Mouse (Mus musculus): ENCODE measurements at regions not wholly inside any gene's neighbourhood (a gene's known extent, or its start where the extent isn't known, plus 50 kb on each side); places are given as distances from the start of the nearest gene placed in this dataset.

DNA sequence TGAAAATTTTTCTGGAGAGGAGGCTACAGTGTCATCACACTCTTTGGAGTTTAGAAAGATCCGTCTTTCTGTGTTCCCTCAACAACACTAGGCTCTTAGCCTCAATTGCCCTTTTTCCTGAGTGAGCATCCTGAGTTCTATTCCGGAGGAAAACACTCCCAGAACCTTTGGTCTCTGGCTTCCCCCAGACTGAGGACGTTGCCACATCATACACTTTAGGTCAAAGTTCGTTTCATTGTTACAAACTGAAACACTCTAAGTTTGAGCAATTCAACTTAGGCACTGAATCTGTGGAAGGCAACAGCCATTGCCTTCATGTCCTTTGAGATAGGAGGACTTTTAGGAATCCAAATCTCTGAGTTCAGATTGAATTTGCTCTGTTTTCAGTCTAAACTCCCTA is 85.0 kb downstream of the Arl4a start:
- Histone ChIP-seq H3K27me3 (replicated peaks; ENCODE audit: control insufficient read depth, insufficient read depth, low read length) (no peaks in the 10 kb centered on the region), H3K27ac (ENCODE audit: low read depth) (no peak overlapping the region), H3K9me3 (ENCODE audit: control insufficient read depth, low read length) (no peaks in the 10 kb centered on the region), H3K36me3 (ENCODE audit: control insufficient read depth, insufficient read depth, low read length) (no peaks in the 10 kb centered on the region), H3K4me2 (ENCODE audit: low read length) (no peak overlapping the region), H3K4me3 (ENCODE audit: low read depth, low read length) (no peak overlapping the region), H3K9ac (ENCODE audit: low read length) (no peak overlapping the region), H3K4me1 (replicated peaks; ENCODE audit: control insufficient read depth, insufficient read depth, low read length) (no peaks in the 10 kb centered on the region)
- no peak for ATAC-seq (replicated peaks; ENCODE audit: low FRiP score, low TSS enrichment, low read depth)
- WGBS: 63% methylated on average over 4 of the region's 4 CpGs
- DNase-seq (ENCODE audit: low spot score): no peak

DNA sequence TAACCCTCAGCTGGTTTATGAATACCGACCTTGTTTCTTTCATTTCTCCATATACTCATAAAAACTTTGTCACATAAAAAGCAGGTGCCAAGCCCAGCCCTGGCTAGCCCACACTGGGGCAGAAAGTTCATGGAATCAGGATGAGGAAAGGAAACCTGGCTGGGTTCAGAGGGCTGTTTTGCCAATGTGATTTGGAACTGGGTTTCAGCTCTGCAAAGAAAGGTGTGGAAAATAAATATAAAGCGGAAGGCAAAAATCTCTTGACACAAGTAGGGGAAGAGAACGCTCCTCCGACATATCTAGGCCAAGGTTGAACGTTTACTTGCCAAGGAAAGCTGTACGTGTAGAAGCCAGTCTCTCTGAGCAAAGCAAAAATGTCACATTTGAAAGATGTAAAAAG is 85.9 kb downstream of the Arl4a start:
- ATAC-seq (replicated peaks; ENCODE audit: low FRiP score, low TSS enrichment, low read depth): no peak
- WGBS: 86% methylated on average over 6 of the region's 6 CpGs
- no peaks in the 10 kb centered on the region for H3K9me3 ChIP-seq (ENCODE audit: control insufficient read depth, low read length)

DNA sequence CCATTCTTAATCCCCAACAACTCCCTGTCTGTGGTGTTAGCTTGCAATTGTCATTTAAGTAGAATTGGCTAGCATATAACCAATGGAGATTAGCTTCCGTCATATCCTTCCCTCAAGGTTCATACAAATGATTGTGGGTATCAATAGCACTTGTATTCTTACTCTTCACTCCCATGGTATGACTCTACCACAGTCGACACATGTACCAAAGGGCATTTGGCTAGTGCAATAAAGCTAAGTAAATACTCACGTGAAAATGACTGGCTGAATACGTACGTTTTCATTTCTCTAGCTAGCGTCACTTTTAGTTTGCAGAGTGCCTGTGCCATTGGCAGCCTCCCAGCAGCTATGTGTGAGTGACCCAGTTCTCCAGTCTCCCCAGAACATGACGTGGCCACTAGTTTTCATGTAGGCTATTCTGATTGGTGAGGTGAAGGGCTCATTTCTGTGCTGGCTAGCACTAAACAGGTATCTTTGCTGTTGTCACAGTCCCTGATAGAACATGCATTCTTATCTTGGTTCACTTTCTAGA is 87.5 kb downstream of the Arl4a start:
- Histone ChIP-seq H3K9me3 (ENCODE audit: control insufficient read depth, low read length) (no peaks in the 10 kb centered on the region), H3K36me3 (ENCODE audit: control insufficient read depth, insufficient read depth, low read length) (no peaks in the 10 kb centered on the region), H3K4me2 (ENCODE audit: low read length) (no peak overlapping the region), H3K9ac (ENCODE audit: low read length) (no peak overlapping the region), H3K27me3 (replicated peaks; ENCODE audit: control insufficient read depth, insufficient read depth, low read length) (no peaks in the 10 kb centered on the region), H3K4me1 (replicated peaks; ENCODE audit: control insufficient read depth, insufficient read depth, low read length) (no peaks in the 10 kb centered on the region), H3K4me3 (ENCODE audit: low read depth, low read length) (no peak overlapping the region), H3K27ac (ENCODE audit: low read depth) (no peak overlapping the region)
- 77% methylated on average over 7 of the region's 7 CpGs for WGBS
- DNase-seq (ENCODE audit: low spot score) (no peak), ATAC-seq (replicated peaks; ENCODE audit: low FRiP score, low TSS enrichment, low read depth) (0 out of 2 replicates have a peak, but pooled peaks have one; percentile 60)

More for the DNA sequence above, 85.9 kb downstream of the Arl4a start:
- H3K36me3 ChIP-seq (ENCODE audit: control insufficient read depth, insufficient read depth, low read length): no peaks in the 10 kb centered on the region
- no peaks in the 10 kb centered on the region for H3K4me1 ChIP-seq (replicated peaks; ENCODE audit: control insufficient read depth, insufficient read depth, low read length)
- no peak overlapping the region for H3K4me2 ChIP-seq (ENCODE audit: low read length)
- no peak overlapping the region for H3K27ac ChIP-seq (ENCODE audit: low read depth)
- no peak for DNase-seq (ENCODE audit: low spot score)
- H3K27me3 ChIP-seq (replicated peaks; ENCODE audit: control insufficient read depth, insufficient read depth, low read length): no peaks in the 10 kb centered on the region
- H3K9ac ChIP-seq (ENCODE audit: low read length): no peak overlapping the region
- no peak overlapping the region for H3K4me3 ChIP-seq (ENCODE audit: low read depth, low read length)

DNA sequence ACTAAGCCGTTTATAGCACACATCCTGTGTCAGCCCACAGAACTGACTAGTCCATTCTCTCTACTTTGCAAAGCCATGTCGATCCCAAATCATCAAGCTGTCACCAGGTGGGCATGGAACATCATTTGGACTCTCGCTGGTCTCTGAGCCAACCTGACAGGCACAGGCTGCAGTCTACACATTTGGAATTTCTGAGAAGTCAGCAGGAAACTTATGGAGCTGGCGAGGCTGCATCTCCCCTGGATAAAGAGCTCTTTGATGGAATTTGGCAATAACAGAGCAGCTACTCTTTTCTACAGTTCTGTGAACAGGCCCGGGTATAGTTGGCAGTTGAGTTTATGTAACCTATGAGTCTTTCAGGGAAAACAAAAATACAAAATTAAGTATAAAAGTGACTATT is 94.9 kb downstream of the Arl4a start:
- WGBS: 67% methylated on average over 5 of the region's 5 CpGs
- ATAC-seq (replicated peaks; ENCODE audit: low FRiP score, low TSS enrichment, low read depth): no peak

DNA sequence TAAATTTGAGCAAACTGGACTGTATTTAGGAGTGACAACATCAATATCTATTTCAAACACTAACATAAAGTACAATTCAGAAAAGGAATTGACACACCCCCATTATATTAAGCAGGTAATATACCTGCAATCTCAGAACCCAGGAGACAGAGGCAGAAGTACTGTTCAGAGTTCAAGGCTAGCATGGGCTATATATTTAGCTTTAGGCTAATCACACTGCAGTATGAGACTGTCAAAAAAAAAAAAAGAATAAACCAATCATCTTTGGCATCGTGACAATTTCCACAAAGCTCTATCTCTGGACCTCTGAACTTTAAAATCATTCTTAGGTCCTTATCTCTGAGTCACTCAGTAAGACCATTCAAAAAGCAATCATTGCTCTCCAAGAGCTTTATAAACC is 96.7 kb downstream of the Arl4a start:
- Histone ChIP-seq H3K36me3 (ENCODE audit: control insufficient read depth, insufficient read depth, low read length) (no peaks in the 10 kb centered on the region), H3K4me2 (ENCODE audit: low read length) (no peak overlapping the region), H3K9ac (ENCODE audit: low read length) (no peak overlapping the region), H3K9me3 (ENCODE audit: control insufficient read depth, low read length) (no peaks in the 10 kb centered on the region), H3K4me3 (ENCODE audit: low read depth, low read length) (no peak overlapping the region), H3K4me1 (replicated peaks; ENCODE audit: control insufficient read depth, insufficient read depth, low read length) (no peaks in the 10 kb centered on the region), H3K27me3 (replicated peaks; ENCODE audit: control insufficient read depth, insufficient read depth, low read length) (no peaks in the 10 kb centered on the region), H3K27ac (ENCODE audit: low read depth) (no peak overlapping the region)
- DNase-seq (ENCODE audit: low spot score) (no peak), ATAC-seq (replicated peaks; ENCODE audit: low FRiP score, low TSS enrichment, low read depth) (peak; percentile 70; the same call in 1 of the 2 replicates)
- WGBS: 66% methylated on average over 1 of the region's 1 CpGs

More for the DNA sequence above, 94.9 kb downstream of the Arl4a start:
- no peak for DNase-seq (ENCODE audit: low spot score)
- H3K27ac ChIP-seq (ENCODE audit: low read depth): no peak overlapping the region
- no peaks in the 10 kb centered on the region for H3K4me1 ChIP-seq (replicated peaks; ENCODE audit: control insufficient read depth, insufficient read depth, low read length)
- no peaks in the 10 kb centered on the region for H3K27me3 ChIP-seq (replicated peaks; ENCODE audit: control insufficient read depth, insufficient read depth, low read length)
- no peaks in the 10 kb centered on the region for H3K36me3 ChIP-seq (ENCODE audit: control insufficient read depth, insufficient read depth, low read length)
- H3K4me2 ChIP-seq (ENCODE audit: low read length): no peak overlapping the region
- H3K4me3 ChIP-seq (ENCODE audit: low read depth, low read length): no peak overlapping the region
- H3K9ac ChIP-seq (ENCODE audit: low read length): no peak overlapping the region
- H3K9me3 ChIP-seq (ENCODE audit: control insufficient read depth, low read length): no peaks in the 10 kb centered on the region

DNA sequence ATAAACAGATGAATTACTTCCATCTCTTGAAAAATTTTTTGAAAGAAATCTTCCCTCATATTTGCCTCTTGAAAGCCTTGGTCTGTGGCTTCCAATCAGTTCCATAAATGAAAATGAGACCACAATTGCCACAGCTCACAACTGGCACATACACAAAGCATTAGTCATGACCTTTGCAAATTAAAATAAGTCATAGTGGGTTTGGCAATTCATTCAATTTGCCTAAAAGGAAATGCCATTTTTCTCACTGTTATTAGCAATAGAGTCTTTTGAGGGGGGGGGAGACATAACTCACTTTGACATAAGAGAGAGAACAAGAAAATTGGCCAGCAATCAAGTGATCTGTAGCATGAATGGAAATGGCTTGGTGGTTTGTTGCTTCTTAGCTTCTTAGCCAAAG is 98.8 kb downstream of the Arl4a start:
- no peak overlapping the region for H3K9ac ChIP-seq (ENCODE audit: low read length)
- no peaks in the 10 kb centered on the region for H3K4me1 ChIP-seq (replicated peaks; ENCODE audit: control insufficient read depth, insufficient read depth, low read length)
- no peak overlapping the region for H3K27ac ChIP-seq (ENCODE audit: low read depth)
- H3K27me3 ChIP-seq (replicated peaks; ENCODE audit: control insufficient read depth, insufficient read depth, low read length): no peaks in the 10 kb centered on the region
- ATAC-seq (replicated peaks; ENCODE audit: low FRiP score, low TSS enrichment, low read depth) (no peak), DNase-seq (ENCODE audit: low spot score) (no peak)
- H3K4me2 ChIP-seq (ENCODE audit: low read length): no peak overlapping the region
- no peaks in the 10 kb centered on the region for H3K36me3 ChIP-seq (ENCODE audit: control insufficient read depth, insufficient read depth, low read length)
- H3K9me3 ChIP-seq (ENCODE audit: control insufficient read depth, low read length): no peaks in the 10 kb centered on the region
- no peak overlapping the region for H3K4me3 ChIP-seq (ENCODE audit: low read depth, low read length)

DNA sequence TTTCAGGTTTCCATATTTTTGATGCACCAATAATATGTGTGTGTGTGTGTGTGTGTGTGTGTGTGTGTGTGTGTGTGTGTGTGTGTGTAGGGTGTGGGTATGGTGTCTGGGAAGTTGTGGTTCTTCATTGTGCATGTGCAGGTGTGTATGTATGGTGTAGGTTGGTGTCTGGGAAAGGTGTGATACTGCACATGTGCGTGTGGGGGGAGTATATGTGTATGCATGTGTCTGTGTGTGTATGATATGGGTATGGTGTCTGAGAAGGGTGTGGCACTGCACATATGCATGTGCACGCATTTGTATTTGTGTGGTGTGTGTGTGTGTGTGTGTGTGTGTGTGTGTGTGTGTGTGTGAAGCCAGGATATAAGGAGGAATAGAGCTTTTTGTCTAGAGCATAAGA is 99.6 kb downstream of the Arl4a start:
- Histone ChIP-seq H3K36me3 (ENCODE audit: control insufficient read depth, insufficient read depth, low read length) (no peaks in the 10 kb centered on the region), H3K9me3 (ENCODE audit: control insufficient read depth, low read length) (no peaks in the 10 kb centered on the region), H3K4me3 (ENCODE audit: low read depth, low read length) (no peak overlapping the region), H3K4me1 (replicated peaks; ENCODE audit: control insufficient read depth, insufficient read depth, low read length) (no peaks in the 10 kb centered on the region), H3K9ac (ENCODE audit: low read length) (no peak overlapping the region), H3K27ac (ENCODE audit: low read depth) (no peak overlapping the region), H3K4me2 (ENCODE audit: low read length) (no peak overlapping the region), H3K27me3 (replicated peaks; ENCODE audit: control insufficient read depth, insufficient read depth, low read length) (no peaks in the 10 kb centered on the region)
- ATAC-seq (replicated peaks; ENCODE audit: low FRiP score, low TSS enrichment, low read depth) (no peak), DNase-seq (ENCODE audit: low spot score) (no peak)
- 89% methylated on average over 2 of the region's 2 CpGs for WGBS

DNA sequence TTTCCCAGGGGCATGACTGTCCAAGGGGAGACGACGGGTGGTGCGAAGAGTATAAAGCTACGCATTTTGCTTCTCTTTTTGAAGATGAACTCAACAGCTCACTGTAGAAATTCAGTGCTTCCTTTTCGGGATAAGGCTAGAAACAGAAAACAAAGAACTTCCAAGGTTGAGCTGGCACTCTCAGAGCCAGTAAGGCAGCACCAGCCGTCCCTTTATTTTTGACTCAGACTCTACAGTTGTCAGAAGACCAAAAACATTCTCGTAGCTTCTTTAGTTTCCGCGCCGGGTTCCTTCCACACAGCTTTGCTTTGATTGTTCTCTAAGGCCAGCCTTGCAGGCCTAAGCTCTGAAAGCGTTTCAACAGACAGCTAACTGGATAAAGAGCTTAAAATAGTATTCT is 101.5 kb downstream of the Arl4a start:
- H3K9ac ChIP-seq (ENCODE audit: low read length): no peak overlapping the region
- no peaks in the 10 kb centered on the region for H3K9me3 ChIP-seq (ENCODE audit: control insufficient read depth, low read length)
- DNase-seq (ENCODE audit: low spot score): no peak
- H3K36me3 ChIP-seq (ENCODE audit: control insufficient read depth, insufficient read depth, low read length): no peaks in the 10 kb centered on the region
- H3K27me3 ChIP-seq (replicated peaks; ENCODE audit: control insufficient read depth, insufficient read depth, low read length): no peaks in the 10 kb centered on the region
- no peak overlapping the region for H3K27ac ChIP-seq (ENCODE audit: low read depth)
- H3K4me1 ChIP-seq (replicated peaks; ENCODE audit: control insufficient read depth, insufficient read depth, low read length): no peaks in the 10 kb centered on the region
- 83% methylated on average over 11 of the region's 11 CpGs for WGBS
- H3K4me3 ChIP-seq (ENCODE audit: low read depth, low read length): no peak overlapping the region
- no peak for ATAC-seq (replicated peaks; ENCODE audit: low FRiP score, low TSS enrichment, low read depth)
- H3K4me2 ChIP-seq (ENCODE audit: low read length): no peak overlapping the region

DNA sequence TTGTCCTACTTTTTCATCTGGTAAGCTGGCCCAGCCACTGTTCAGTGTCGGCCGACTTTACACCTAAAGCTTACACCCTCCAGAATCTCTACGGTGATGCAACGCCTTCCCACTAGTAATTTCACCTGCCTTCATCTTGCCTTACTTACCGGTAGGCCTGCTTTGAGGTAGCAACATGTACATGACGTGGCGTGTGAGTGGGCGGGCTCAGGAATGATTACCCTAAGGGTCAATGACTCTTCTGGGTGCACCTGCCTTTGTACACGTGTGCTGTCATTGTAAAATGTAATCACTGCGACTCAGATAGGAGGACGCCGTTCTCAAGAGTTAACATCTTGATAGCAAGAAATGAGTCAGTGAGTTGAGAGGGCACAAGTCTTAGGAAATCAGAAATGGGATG is 102.0 kb downstream of the Arl4a start:
- H3K9ac ChIP-seq (ENCODE audit: low read length): no peak overlapping the region
- no peaks in the 10 kb centered on the region for H3K4me1 ChIP-seq (replicated peaks; ENCODE audit: control insufficient read depth, insufficient read depth, low read length)
- no peak overlapping the region for H3K4me2 ChIP-seq (ENCODE audit: low read length)
- DNase-seq (ENCODE audit: low spot score) (no peak), ATAC-seq (replicated peaks; ENCODE audit: low FRiP score, low TSS enrichment, low read depth) (no peak)
- no peak overlapping the region for H3K4me3 ChIP-seq (ENCODE audit: low read depth, low read length)
- H3K27me3 ChIP-seq (replicated peaks; ENCODE audit: control insufficient read depth, insufficient read depth, low read length): no peaks in the 10 kb centered on the region
- no peaks in the 10 kb centered on the region for H3K36me3 ChIP-seq (ENCODE audit: control insufficient read depth, insufficient read depth, low read length)
- WGBS: 89% methylated on average over 12 of the region's 12 CpGs
- no peaks in the 10 kb centered on the region for H3K9me3 ChIP-seq (ENCODE audit: control insufficient read depth, low read length)
- no peak overlapping the region for H3K27ac ChIP-seq (ENCODE audit: low read depth)

Measured in intestine, embryonic 14.5 days (tissue).